Mouse (Mus musculus): ENCODE results near the gene Dnmt3l.

DNA sequence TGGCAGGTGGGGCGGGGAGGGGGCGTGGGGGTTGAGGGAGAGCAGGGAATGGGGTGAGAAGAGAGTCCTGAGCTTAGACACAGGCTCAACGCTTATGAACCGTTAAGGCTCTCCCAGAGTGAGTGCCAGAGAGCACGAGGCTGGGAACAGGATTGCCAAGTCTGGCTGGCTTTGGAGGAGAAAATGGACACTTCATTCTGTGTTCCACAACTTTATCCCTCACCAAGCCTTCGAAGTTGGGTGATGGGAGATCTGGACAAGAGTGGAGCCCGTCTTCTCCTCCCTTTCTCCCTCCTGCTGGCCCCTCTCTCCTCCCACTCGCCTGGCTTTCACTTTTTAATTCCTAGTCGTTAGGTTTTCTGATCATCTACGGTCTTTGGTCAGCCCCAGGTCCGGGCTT lies 26.8 kb downstream of the Dnmt3l start:
- TF ChIP-seq POLR2A (IDR thresholded peaks at IDR 0.05; ENCODE audit: insufficient read depth, low read length) (no peak), CTCF (IDR thresholded peaks at IDR 0.05; ENCODE audit: low read depth, low read length) (no peak)
